Mouse (Mus musculus): ENCODE data around the gene Itgax.
A peak's percentile ranks its signal among the peaks of the same experiment; 100 is the strongest.

Itgax gene

DNA sequence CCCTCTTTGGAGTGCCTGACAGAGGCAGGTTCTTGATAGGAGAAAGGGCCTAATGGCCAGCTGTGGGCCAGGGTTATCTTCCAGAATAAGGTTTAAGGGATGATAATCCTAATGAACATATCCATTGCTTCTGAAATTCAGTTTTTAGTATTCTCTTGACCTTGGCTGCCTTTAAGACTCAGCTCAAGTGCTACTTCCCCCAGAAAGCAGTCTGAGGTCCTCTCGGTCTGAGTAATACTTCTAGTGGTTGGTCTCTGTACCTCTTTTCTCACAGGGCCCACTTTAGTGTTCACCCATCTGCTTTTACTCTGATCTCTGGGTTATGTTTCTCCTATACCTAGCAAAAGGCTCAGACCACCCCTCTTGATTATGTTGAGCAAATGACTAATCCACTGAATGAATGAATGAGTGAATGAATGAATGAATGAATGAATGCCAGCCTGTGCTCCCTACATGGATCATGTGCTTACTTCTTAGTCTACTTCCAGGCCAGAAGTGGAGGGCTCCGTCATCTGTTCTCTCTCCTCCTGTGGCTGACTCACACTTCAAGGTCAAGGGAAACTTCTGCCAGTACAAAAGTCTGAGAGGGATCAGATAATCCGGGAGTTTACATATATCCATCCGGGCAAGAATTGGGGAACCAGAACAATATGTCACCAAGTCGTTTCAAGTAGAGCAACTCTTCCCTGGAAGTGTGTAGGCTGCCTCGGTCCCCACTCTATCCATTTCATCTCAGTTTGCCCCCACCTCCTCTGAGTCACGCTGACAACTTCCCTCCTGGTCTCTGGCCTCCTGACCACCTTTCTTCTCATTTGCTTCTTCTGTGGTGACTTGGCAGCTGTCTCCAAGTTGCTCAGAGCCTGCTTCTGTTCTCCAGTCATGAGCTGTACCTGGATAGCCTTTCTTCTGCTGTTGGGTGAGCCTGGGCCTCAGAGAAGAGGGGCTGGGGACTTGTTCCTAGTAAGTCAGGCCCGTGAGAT is at the start of gene Itgax:
Gene Itgax, plus strand, starts transcription at position 807 of the 980 bp plus-strand sequence.
- DNase-seq (ENCODE audit: low read depth, low spot score), result peak; percentile 9

DNA sequence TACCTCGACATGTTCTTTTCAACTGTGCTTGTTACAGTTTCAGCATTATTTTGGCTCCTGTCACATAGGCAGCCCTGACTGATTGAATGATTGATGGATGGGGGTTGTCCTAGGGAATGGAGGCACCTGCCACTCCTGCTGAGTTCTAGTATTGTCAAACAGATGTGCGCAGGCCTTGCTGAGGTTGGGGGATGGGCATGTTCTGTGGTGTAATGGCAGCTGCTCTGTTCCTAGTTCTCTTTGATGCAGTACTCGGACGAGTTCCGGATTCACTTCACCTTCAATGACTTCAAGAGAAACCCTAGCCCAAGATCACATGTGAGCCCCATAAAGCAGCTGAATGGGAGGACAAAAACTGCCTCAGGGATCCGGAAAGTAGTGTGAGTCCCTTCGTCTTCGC is 49.3 kb upstream of the Itgax start:
- no peak for DNase-seq (ENCODE audit: low read depth, low spot score)

DNA sequence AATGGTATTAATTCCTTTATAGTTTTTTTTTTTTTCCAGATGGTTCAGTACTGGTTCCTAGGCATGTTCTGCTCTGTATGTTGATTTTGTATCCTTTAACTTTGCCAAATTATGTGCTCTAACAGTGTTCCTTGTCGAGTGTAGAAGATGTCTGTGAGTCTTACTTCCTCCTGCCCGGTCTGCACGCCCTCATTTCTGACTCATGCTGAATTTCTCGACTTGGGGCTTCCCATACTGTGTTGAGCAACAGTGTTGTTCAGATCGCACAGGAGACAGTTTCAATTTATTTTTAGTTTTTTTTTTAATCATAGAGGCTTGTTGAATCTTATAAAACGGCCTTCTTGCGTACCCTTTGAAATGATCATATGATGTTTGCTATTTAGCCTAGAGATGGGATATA is 40.2 kb upstream of the Itgax start:
- peak; percentile 69 for DNase-seq (ENCODE audit: low read depth, low spot score)

DNA sequence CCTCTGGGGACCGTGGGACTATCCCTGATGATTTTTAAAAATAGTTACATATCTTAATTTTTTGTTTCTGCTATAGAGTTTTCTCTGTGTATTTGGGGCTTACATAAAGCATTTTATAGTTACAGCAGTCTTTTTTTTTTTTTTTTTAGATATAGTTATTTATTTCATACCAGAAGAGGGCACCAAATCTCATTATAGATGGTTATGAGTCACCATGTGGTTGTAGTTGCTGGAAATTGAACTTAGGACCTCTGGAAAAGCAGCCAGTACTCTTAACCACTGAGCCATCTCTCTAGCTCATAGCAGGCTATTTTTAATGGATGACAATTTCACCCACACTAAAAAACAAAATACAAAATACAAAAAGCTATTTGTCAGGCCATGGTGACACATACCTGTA is 31.2 kb upstream of the Itgax start:
- DNase-seq (ENCODE audit: low read depth, low spot score), result peak; percentile 68

DNA sequence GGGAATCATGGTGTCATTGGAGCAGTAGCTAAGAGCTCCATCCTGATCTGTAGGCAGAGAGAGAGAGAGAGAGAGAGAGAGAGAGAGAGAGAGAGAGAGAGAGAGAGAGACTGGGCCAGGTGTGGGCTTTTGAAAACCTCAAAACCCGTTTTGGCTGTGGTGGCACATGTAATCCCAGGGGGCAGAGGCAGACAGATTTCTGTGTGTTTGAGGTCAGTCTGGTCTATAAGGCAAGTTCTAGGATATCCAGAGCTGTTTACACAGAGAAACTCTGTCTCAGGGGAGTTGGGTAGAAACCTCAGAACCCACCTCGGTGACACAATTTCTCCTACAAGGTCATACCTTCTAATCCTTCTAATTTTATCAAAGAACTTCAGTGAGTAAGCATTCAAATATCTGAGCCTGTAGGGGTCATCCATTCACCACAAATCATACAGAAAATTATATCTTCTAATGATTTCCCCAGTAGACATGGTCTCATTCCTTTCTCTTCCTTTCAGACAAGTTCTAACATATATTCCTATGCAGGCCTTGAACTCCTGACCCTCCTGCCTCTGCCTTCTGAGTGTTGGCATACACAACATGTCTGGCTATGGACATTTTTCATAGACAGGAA is 28.5 kb upstream of the Itgax start:
- DNase-seq (ENCODE audit: low read depth, low spot score), result no peak

DNA sequence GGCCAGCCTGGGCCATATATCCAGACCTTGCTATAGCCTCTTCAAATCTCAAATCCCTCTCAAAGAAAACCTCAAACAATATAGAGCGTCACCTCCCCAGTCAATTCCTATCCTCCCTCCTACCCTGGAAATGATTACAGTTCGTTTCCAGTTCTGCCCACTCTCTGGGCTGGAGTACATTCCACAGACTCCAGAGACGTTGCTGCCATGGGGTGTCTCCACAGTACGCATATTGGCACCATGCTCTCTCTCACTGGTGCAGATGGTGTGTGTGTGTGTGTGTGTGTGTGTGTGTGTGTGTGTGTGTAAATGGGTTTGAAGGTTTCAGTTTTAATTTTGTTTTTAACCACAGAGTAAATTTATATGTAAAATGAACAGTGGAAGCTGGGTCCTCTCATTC is 24.1 kb upstream of the Itgax start:
- DNase-seq (ENCODE audit: low read depth, low spot score), result no peak

DNA sequence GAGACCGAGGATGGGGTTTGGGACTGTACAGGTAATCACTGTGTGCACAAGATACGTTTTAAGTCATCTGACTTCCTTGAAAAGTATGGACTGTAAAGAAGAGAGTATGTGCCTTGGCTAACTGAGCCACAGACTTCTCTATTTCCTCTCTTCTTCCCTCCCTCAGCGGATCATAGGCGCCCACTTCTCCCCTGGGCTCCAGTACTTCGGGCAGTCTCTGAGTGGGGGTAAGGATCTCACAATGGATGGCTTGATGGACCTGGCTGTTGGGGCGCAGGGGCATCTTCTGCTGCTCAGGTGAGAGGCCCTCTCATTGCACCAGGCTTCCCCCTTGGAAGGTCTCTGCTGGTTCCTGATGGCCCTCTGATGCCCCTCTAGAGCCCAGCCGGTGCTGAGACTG is 21.9 kb upstream of the Itgax start:
- DNase-seq (ENCODE audit: low read depth, low spot score), result no peak

DNA sequence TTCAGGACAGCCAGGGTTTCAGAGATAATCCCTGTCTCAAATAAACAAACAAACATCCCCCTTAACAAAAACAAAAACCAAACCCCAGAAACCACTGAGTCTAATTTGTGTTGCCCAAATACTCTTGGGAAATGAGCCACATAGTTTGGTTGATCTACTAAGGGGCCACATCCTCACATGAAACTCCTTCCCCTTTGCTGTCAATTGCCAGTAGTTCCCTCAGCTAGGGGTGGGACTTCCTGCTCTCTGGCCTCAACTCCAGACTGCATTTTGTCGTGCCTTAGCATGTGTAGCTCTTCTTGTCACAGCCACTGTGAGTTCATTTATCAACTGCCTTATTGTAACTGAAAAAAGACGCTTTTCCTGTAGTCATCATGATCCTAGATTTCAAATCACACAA is 19.0 kb upstream of the Itgax start:
- no peak for DNase-seq (ENCODE audit: low read depth, low spot score)

DNA sequence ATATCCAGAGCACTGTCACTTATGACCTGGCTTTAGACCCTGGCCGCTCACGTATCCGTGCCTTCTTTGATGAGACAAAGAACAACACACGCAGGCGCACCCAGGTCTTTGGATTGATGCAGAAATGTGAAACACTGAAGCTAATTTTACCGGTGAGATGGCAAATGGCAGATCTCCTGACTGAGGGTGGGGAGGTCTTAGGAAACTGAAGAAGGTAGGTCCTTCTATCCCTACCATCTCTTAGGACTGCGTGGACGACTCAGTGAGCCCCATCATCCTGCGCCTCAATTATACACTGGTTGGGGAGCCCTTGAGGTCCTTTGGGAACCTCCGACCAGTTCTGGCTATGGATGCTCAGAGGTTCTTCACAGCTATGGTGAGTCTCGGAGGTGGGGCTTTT is 17.2 kb upstream of the Itgax start:
- DNase-seq (ENCODE audit: low read depth, low spot score), result no peak

DNA sequence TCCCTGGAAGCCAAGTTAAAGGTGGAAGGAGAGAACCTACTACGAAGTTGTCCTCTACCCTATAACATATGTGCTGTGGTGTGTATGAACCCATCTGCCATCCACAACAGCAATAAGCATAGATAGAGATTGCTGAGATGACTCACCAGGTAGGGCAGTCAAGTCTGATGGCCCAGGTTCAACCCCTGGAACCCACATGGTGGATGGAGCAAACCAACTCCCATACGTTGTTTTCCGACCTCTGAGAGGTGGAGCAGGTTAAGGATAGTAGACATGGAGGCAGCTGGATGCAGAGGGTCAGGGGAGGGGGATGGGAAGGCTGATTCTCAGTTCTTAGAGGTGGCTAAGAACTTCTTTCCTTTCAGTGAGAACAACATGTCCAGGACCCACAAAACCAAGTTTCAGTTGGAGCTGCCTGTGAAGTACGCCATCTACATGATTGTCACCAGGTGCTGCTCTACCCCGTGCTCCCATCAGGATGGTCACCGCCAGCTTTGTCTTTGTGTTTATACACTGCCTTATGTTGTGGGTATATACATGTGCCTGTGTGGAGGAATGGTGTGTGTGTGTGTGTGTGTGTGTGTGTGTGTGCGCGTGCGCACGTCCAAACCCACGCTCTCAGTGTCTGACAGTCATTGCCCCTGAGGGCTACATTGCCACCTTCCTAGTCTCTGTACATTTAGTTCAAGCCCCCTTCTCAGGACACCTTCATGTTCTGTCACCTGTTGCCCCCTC is 14.8 kb upstream of the Itgax start:
- DNase-seq (ENCODE audit: low read depth, low spot score), result no peak

DNA sequence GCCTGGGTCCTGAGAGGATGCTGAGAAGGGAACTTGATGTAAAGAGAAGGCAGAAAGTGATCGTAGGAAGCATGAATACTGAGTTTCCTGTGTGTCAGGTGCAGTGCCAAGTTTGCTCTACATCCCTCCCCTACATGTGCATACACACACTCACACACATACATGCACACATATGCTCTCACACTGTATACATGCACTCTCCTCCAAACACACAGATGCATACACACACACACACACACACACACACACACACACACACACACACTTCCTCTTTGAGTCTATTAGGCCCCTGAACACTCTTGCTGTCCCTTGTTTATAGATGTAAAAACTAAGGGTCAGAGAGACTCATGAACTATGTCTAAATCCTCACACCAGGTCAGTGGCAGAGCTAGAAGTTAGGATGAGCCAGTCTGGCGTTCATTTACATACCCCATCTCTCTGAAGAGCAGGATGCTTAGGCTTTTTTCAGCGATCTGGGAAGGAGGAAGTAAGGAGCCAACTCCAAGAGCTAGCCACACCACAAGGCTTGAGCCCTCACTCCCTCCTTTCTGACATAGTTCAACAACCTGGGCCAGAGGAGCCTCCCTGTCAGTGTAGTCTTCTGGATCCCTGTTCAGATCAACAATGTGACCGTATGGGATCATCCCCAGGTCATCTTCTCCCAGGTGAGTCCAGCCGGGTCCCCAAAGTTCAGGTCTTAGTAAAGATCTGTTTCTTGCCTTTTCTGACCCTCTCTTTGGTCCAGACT is 14.0 kb upstream of the Itgax start:
- no peak for DNase-seq (ENCODE audit: low read depth, low spot score)

DNA sequence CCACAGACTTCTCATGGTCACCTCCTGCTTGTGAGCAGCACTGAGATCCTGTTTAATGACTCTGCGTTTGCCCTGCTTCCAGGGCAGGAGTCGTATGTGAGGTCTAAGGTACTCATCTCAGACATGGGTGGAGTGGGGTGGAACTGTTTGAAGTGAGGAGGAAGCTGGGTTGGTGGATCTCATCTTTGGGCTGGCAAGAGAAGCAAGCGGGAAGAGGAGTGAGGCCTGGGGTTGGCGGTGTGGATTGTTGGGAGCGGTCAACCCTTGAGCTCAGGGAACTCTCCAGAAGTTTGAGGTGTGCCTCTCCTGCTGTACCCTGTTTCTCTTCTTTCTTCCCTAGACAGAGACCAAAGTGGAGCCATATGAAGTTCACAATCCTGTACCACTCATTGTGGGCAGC is 13.0 kb upstream of the Itgax start:
- no peak for DNase-seq (ENCODE audit: low read depth, low spot score)

DNA sequence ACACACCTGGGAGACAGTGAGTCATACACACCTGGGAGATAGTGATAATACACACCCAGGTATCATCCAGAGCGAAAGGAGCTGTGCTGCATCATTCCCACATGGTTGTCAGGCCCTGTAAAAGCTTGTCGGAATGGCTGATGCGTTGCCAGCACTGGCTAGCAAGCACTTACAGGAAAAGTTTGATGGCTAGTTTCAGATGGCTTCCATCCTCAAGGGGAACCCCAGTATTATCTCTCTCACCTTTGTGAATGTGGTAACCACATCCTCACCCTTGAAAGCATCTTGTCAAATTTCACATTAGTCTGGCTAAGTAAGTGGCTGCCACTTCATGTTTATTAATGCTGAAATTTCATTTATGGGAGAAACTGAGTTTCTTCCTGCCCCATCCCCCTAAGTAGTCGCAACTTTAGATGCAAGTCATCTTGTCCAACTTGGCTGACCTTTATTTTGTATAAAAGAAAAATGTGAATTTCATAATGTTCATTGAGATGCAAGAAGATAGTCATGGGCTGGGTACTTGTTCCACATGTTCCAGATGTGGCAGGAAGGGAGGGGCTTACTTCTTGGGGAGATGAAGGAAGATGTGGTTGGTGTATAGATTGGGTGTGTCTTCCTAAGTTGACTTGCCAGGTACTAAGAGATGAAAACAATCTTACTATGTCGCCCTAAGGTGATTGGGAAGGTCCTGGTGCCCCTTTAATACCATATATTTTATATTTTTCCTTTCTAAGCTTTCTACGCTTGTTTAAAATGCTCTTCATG is 9.4 kb upstream of the Itgax start:
- no peak for DNase-seq (ENCODE audit: low read depth, low spot score)

DNA sequence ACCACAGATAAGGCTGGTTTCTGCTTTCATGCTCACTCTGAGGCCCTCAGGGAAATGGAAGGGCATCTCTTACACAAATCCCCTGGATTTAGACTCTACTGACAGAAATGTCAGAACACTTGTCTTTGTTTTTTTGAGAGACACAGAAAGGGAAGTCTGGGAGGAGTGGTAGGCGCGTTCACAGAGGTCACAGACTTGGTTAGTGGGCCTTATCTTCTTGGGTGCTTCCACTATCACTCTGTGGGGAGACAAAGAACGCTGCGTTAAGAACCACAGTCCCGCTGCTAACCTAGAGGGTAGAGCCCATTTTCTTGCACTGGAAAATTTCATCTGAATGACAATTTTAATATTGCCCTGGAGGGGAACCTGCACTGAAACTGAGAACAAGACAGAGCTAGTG is 2.8 kb downstream of the Itgax start:
- DNase-seq (ENCODE audit: low read depth, low spot score), result no peak

DNA sequence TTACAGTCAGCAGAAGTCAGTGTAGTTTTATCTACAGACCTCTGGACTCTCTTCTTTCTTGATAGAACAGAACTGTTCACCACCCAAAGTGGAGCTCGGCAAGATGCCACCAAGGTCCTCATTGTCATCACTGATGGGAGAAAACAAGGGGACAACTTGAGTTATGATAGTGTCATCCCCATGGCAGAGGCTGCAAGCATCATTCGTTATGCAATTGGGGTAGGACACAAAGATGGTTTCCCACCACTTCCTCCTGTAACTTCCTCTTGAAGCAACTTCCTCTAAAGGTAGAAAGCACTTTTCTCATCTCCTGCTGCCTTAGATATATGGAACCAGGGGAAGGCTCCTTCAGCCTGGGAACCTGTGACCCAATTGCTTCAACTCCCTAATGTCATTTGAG is 4.2 kb downstream of the Itgax start:
- DNase-seq (ENCODE audit: low read depth, low spot score), result no peak

DNA sequence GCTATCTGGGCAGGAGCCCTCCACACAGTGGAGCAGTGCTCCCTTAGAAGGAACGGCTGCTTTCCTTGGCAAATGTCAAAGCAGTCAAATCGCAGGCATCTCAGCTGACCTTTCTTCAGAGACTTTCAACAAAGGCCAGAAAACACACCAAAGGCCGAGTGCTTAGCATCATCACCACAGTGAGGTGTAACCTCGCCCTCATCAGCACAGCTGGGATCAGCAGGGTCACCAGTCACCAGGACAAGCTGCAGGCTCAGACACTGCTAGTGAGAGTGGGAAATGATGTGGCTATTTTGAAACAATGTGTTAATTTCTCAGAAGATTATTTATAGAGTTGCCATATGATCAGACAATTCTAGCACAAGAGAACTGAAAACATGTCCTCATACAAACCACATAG is 7.6 kb downstream of the Itgax start:
- DNase-seq (ENCODE audit: low read depth, low spot score), result no peak

DNA sequence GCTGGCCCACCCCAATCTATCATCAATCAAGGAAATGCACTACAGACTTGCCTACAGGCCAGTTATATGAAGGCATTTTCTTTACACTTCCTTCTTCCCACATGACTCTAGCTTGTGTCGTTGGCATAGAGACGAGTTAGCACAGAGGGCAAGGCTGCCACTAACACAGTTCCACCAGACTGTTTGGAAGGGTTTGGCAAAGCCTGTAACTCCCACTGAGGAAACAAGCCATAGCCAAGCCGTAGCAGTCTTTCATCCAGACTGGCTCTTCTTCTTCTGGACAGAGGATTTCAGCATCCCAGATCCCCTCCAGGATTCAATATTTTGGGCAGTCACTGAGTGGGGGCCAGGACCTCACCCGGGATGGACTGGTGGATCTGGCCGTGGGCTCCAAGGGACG is 10.3 kb downstream of the Itgax start:
- no peak for DNase-seq (ENCODE audit: low read depth, low spot score)

DNA sequence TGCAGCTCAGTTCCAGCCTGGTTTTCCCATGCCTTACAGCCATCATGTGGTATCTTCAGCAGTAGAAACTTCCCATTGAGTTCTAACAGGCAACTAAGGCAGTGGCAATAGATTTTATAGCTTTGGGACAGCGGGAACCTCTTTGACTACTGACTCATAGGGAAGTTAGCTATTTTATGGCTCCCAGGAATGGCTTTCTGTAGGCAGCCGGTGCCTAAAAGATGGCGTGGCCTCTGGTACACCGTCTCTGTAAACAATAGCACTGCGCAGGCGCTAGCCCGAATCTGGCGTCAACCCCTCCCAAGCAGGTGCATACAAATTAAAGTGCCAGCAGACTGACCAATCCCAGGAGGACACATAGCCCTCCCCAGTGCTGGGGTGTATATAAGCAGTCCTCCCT is 21.6 kb downstream of the Itgax start:
- no peak for DNase-seq (ENCODE audit: low read depth, low spot score)

DNA sequence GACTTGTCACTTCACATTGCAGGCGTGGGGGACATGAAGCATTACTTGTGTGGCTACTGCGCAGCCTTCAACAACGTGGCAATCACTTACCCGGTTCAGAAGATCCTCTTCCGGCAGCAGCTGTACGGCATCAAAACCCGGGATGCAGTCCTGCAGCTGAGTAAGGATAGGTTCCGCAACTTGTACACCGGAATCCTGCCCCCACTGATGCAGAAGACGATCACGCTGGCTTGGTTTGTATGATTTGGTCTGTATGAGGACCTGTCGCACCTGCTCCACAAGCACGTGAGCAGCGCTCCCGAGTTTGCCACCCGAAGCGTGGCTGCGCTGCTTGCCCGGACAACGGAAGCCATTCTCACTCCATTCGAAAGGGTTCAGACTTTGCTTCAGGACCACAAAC is 24.7 kb downstream of the Itgax start, which contains the start of gene Itgad:
Gene Itgad, plus strand, starts transcription at position 301 of the 400 bp plus-strand sequence.
- no peak for DNase-seq (ENCODE audit: low read depth, low spot score)

DNA sequence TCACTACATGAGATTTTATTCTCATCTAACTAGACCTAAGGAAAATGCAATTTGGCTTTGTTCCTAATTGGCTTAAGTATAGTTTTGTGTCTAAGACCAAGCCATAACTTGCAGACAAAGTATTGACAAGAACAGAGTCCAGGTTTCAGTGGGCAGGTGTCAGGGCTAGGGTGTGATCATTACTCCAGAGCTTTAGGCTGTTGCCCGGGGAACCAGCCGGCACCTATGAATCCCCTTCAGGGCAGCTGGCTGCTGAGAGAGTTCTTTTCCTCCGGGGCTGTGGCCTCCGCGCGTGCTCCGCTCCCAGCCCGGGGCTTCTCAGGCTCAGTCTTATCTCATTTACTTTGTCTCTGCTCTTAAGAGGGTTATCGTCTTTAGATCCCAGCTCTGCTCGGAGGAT is 25.6 kb downstream of the Itgax start:
- no peak for DNase-seq (ENCODE audit: low read depth, low spot score)
